ENCODE assay signal across 10 mouse cellular contexts in the genomic region with DNA sequence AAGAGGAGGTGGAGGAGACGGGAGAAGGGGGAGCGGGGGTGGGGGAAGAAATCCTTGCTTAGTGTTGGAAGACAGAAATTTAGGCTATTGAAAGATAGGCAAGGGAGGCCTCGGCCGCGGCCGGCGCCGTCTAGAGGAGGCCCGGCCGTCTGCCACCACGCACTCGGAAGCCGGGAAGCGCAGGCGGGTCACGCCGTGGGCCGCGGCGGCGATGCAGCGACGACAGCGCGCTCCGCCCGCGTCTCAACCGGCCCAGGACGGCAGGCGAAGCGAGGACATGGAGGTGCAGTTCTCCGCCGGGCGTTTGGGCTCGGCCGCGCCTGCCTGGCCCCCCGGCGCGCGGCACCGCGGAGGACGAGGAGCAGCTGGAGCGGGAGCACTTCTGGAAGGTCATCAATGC.
DNase-seq lines count a peak whose midpoint lies in the region; ATAC-seq lines count a peak whose summit lies in the region.
"Had no signal": no experiment of that assay in that cellular context is flagged by ENCODE, and none has a peak within 500 bp of the region (broad histone marks: within the 10 kb centered on the region; RNA-seq: fewer than 3 reads in every experiment).

No protein-coding gene starts in this region.

- H3K27me3 ChIP-seq in heart, embryonic 13.5 days (replicated peaks): peaks cover 7% of the 10 kb centered on the region; the same call in 1 of the 2 replicates
- no peaks in the 10 kb centered on the region for H3K27me3 ChIP-seq in lung, embryonic 15.5 days
- no peaks in the 10 kb centered on the region for H3K27me3 ChIP-seq in hindbrain, embryonic 16.5 days (replicated peaks; ENCODE audit: control insufficient read depth, insufficient read depth, low read length)
- no peaks in the 10 kb centered on the region for H3K27me3 ChIP-seq in stomach, embryonic 15.5 days (replicated peaks)
- H3K27me3 ChIP-seq in forebrain, embryonic 14.5 days (replicated peaks; ENCODE audit: control insufficient read depth, insufficient read depth, low read length): no peaks in the 10 kb centered on the region

- no peak for ATAC-seq in heart, embryonic 13.5 days (ENCODE audit: extremely low read depth, insufficient number of reproducible peaks, low FRiP score, low TSS enrichment)
- ATAC-seq in lung, embryonic 15.5 days (ENCODE audit: borderline replicate concordance, extremely low read depth, low FRiP score, low TSS enrichment): no peak
- ATAC-seq in hindbrain, embryonic 16.5 days: no peak
- no peak; the same call in 1 of the 2 replicates for ATAC-seq in stomach, embryonic 15.5 days (ENCODE audit: insufficient read depth, low FRiP score, low read depth)
- no peak for ATAC-seq in frontal cortex, adult (ENCODE audit: low TSS enrichment)
- ATAC-seq in forebrain, embryonic 14.5 days: no peak
- ATAC-seq: forebrain, embryonic 16.5 days had no signal

- peaks cover 18% of the 10 kb centered on the region; the same call in 1 of the 2 replicates for H3K9me3 ChIP-seq in heart, embryonic 13.5 days
- H3K9me3 ChIP-seq in lung, embryonic 15.5 days: no peaks in the 10 kb centered on the region
- peaks cover 8% of the 10 kb centered on the region; the same call in 1 of the 2 replicates for H3K9me3 ChIP-seq in hindbrain, embryonic 16.5 days (ENCODE audit: control insufficient read depth, low read length)
- no peaks in the 10 kb centered on the region for H3K9me3 ChIP-seq in stomach, embryonic 15.5 days
- peaks cover 3% of the 10 kb centered on the region; the same call in 1 of the 2 replicates for H3K9me3 ChIP-seq in forebrain, embryonic 14.5 days (replicated peaks; ENCODE audit: control insufficient read depth, low read length)

- no peak overlapping the region for H3K9ac ChIP-seq in heart, embryonic 13.5 days
- H3K9ac ChIP-seq in lung, embryonic 15.5 days: no peak overlapping the region
- no peak overlapping the region for H3K9ac ChIP-seq in hindbrain, embryonic 16.5 days (ENCODE audit: low read depth, low read length)
- no peak overlapping the region for H3K9ac ChIP-seq in stomach, embryonic 15.5 days
- no peak overlapping the region for H3K9ac ChIP-seq in forebrain, embryonic 14.5 days (ENCODE audit: low read length)

- peak overlapping the region; percentile 59 for H3K4me2 ChIP-seq in heart, embryonic 13.5 days
- peak overlapping the region; percentile 37 for H3K4me2 ChIP-seq in lung, embryonic 15.5 days
- H3K4me2 ChIP-seq in hindbrain, embryonic 16.5 days (ENCODE audit: low read length): peak overlapping the region; percentile 27; the same call in 1 of the 2 replicates
- H3K4me2 ChIP-seq in stomach, embryonic 15.5 days: peak overlapping the region; percentile 40
- H3K4me2 ChIP-seq in forebrain, embryonic 14.5 days (ENCODE audit: low read length): no peak overlapping the region

- WGBS in heart, embryonic 13.5 days: 6% methylated on average over 43 of the region's 46 CpGs
- WGBS in lung, embryonic 15.5 days: 7% methylated on average over 45 of the region's 46 CpGs
- 15% methylated on average over 46 of the region's 46 CpGs for WGBS in hindbrain, embryonic 16.5 days
- 11% methylated on average over 39 of the region's 46 CpGs for WGBS in stomach, embryonic 15.5 days
- 23% methylated on average over 31 of the region's 46 CpGs for WGBS in forebrain, embryonic 14.5 days

- no peaks in the 10 kb centered on the region for H3K36me3 ChIP-seq in heart, embryonic 13.5 days
- no peaks in the 10 kb centered on the region for H3K36me3 ChIP-seq in lung, embryonic 15.5 days
- H3K36me3 ChIP-seq in hindbrain, embryonic 16.5 days (ENCODE audit: control insufficient read depth, insufficient read depth, low read length): no peaks in the 10 kb centered on the region
- no peaks in the 10 kb centered on the region for H3K36me3 ChIP-seq in stomach, embryonic 15.5 days
- no peaks in the 10 kb centered on the region for H3K36me3 ChIP-seq in forebrain, embryonic 14.5 days (ENCODE audit: control insufficient read depth, insufficient read depth, low read length)

- H3K4me1 ChIP-seq in heart, embryonic 13.5 days: no peaks in the 10 kb centered on the region
- no peaks in the 10 kb centered on the region for H3K4me1 ChIP-seq in lung, embryonic 15.5 days
- no peaks in the 10 kb centered on the region for H3K4me1 ChIP-seq in hindbrain, embryonic 16.5 days (ENCODE audit: control insufficient read depth, insufficient read depth, low read depth, low read length)
- H3K4me1 ChIP-seq in stomach, embryonic 15.5 days: no peaks in the 10 kb centered on the region
- H3K4me1 ChIP-seq in forebrain, embryonic 14.5 days (ENCODE audit: control insufficient read depth, insufficient read depth, low read length): no peaks in the 10 kb centered on the region

- no peak overlapping the region for H3K27ac ChIP-seq in heart, embryonic 13.5 days (replicated peaks)
- H3K27ac ChIP-seq in lung, embryonic 15.5 days: no peak overlapping the region
- no peak overlapping the region for H3K27ac ChIP-seq in hindbrain, embryonic 16.5 days (ENCODE audit: low read depth, low read length)
- H3K27ac ChIP-seq in stomach, embryonic 15.5 days: no peak overlapping the region
- no peak overlapping the region for H3K27ac ChIP-seq in forebrain, embryonic 14.5 days (ENCODE audit: low read depth, low read length)

- peak overlapping the region; percentile 29 for H3K4me3 ChIP-seq in heart, embryonic 13.5 days
- H3K4me3 ChIP-seq in lung, embryonic 15.5 days: no peak overlapping the region
- no peak overlapping the region; the same call in 1 of the 2 replicates for H3K4me3 ChIP-seq in hindbrain, embryonic 16.5 days (ENCODE audit: low read length)
- no peak overlapping the region for H3K4me3 ChIP-seq in stomach, embryonic 15.5 days (replicated peaks)
- no peak overlapping the region for H3K4me3 ChIP-seq in forebrain, embryonic 14.5 days (ENCODE audit: low read depth, low read length)

- no peak for DNase-seq in heart, adult 8-10 months (ENCODE audit: low spot score)
- DNase-seq in lung, postnatal 14 days: no peak
- no peak for DNase-seq in forebrain, embryonic 14.5 days (ENCODE audit: low spot score)
- DNase-seq: retina, postnatal 1 day had no signal
